Mouse (Mus musculus) heart, embryonic 16.5 days (tissue): ENCODE data around the gene I0C0044D17Rik. TPM values are rescaled to one million over a fixed set of nuclear protein-coding genes. Genes with fewer than 3 reads are reported as not detected.
"Not testable (repeated sequence)": the region's sequence is repeated elsewhere in the genome, so short reads cannot be mapped to it uniquely, and the experiment has no call there.

Experiments used
- ATAC-seq: fragments of 200-750 bp; cut with Nextera tagmentation; replicated peaks from 2 replicates; pipeline ENCODE4 v1.8.0; 2017; ENCODE audit warnings: moderate number of reproducible peaks; ENCODE audit not compliant: insufficient read depth, low FRiP score; ENCODE audit errors: extremely low read depth
- H3K27ac ChIP-seq: fragments of 300-500 bp; sonication (generic); 2 replicates; pipeline ENCODE4 v1.5.1; 2014; ENCODE audit warnings: mild to moderate bottlenecking, low read length, control low read depth, moderate library complexity
- H3K27me3 ChIP-seq: fragments of 300-500 bp; sonication (generic); 2 replicates; pipeline ENCODE4 v1.6.1; 2014; ENCODE audit warnings: low read length, mixed read lengths; ENCODE audit not compliant: control insufficient read depth, insufficient read depth
- H3K36me3 ChIP-seq: fragments of 300-500 bp; sonication (generic); 2 replicates; pipeline ENCODE4 v1.6.1; 2014; ENCODE audit not compliant: control insufficient read depth, insufficient read depth
- H3K4me1 ChIP-seq: fragments of 300-500 bp; sonication (generic); 2 replicates; pipeline ENCODE4 v1.6.1; 2014; ENCODE audit warnings: low read length, mixed read lengths; ENCODE audit not compliant: control insufficient read depth, insufficient read depth
- H3K4me2 ChIP-seq: fragments of 300-500 bp; sonication (generic); 2 replicates; pipeline ENCODE4 v1.6.1; 2014; ENCODE audit warnings: low read depth, mild to moderate bottlenecking, control low read depth, low read length
- H3K4me3 ChIP-seq: fragments of 300-500 bp; sonication (generic); 2 replicates; pipeline ENCODE4 v1.5.1; 2014; ENCODE audit warnings: mild to moderate bottlenecking, control low read depth, low read length
- H3K9ac ChIP-seq: fragments of 300-500 bp; sonication (generic); 2 replicates; pipeline ENCODE4 v1.6.1; 2014; ENCODE audit warnings: low read length, control low read depth
- H3K9me3 ChIP-seq: fragments of 300-500 bp; sonication (generic); replicated peaks from 2 replicates; pipeline ENCODE4 v1.6.1; 2016; ENCODE audit warnings: low read length; ENCODE audit not compliant: control insufficient read depth
- WGBS: fragments of 180-500 bp; shearing (Covaris S2); extraction: QIAGEN DNeasy Blood & Tissue Kit; methylation state at CpG from one replicate; pipeline ENCODE4 v1.1.7; 2014; 5-methylcytosine and 5-hydroxymethylcytosine counted together
- polyA plus RNA-seq: library from polyadenylated mRNA; unstranded; fragments of >200 nt; fragmentation: Nextera tagmentation; extraction: Ambion mirVana; gene quantifications from 2 replicates; pipeline ENCODE4 v1.2.1, GENCODE M21; 2015

Gene I0C0044D17Rik
- polyA plus RNA-seq, 1 experiment from 2014 or later = not detected

DNA sequence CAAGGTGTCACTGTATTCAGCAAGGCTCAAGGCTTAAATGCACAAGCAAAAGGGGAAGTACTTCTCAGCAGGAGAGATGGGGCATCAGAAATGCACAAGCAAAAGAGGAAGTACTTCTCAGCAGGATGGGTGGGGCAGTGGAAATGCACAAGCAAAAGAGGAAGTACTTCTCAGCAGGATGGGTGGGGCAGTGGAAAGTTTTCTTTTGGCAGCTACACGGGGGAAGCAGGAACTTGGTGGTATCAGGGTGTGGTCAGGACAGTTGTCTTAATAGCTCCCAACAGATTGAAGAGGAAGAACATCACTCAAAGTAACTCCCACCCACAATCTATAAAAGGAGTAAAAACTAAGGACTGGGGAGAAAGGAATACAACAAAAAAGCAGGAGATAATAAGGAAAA, 26.8 kb upstream of the I0C0044D17Rik start:
- WGBS = 54% methylated on average over 1 of the region's 1 CpGs
- not testable (repeated sequence) for H3K36me3 ChIP-seq, H3K9me3 ChIP-seq, H3K4me1 ChIP-seq, H3K27me3 ChIP-seq, H3K27ac ChIP-seq, H3K4me3 ChIP-seq, H3K4me2 ChIP-seq, H3K9ac ChIP-seq, ATAC-seq

DNA sequence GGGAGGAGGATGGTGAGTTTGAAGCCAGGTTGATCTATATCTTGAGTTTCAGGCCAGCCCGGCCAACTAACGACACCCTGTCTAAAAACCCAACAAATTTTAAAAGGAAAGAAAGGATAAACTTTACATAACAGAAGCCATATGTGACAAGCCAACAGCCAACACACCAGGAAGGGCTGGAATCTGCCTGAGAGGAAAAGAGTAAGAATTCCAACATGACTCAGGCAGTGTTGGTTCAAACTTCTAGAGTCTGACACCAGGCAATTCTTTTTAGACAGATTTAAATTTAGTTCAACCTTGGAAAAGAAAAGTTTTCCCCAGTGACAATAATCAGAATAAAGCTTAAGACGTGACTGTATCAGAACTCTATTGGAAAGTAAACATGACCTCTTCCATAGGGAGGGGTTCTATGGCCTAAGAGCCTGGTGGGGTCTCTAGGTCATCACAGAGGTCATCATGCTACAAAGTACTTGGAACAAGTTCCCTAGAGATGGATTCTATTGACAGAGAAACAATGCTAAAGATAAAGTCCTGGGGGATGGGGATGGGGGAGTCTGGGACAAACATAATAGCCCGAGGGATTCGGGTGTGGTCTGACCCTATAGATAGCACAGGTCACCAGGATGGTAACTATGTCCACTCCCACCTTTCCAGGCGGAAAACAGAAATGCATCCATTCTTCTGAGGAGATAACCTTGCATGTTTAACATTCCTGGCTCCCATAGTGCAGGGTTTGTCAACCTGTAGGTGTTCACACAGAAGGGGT, 23.7 kb upstream of the I0C0044D17Rik start:
- Histone ChIP-seq H3K27ac (no peak overlapping the region), H3K27me3 (no peaks in the 10 kb centered on the region), H3K9ac (no peak overlapping the region), H3K4me1 (peaks cover 4% of the 10 kb centered on the region; the same call in 1 of the 2 replicates), H3K36me3 (no peaks in the 10 kb centered on the region), H3K4me3 (no peak overlapping the region), H3K9me3 (no peaks in the 10 kb centered on the region), H3K4me2 (no peak overlapping the region)
- no peak for ATAC-seq
- WGBS = 44% methylated on average over 6 of the region's 6 CpGs

GRCm38 (mm10) chr4:98846396-98846795, 22.8 kb upstream of the I0C0044D17Rik start:
- 56% methylated on average over 3 of the region's 3 CpGs for WGBS
- H3K9ac ChIP-seq = no peak overlapping the region
- no peaks in the 10 kb centered on the region for H3K9me3 ChIP-seq
- H3K4me2 ChIP-seq = no peak overlapping the region
- no peaks in the 10 kb centered on the region for H3K36me3 ChIP-seq
- H3K4me3 ChIP-seq = no peak overlapping the region
- no peaks in the 10 kb centered on the region for H3K27me3 ChIP-seq
- H3K4me1 ChIP-seq = peaks cover 4% of the 10 kb centered on the region; the same call in 1 of the 2 replicates
- H3K27ac ChIP-seq = no peak overlapping the region
- ATAC-seq = no peak

- H3K4me3 ChIP-seq = no peak overlapping the region
- H3K9me3 ChIP-seq = no peaks in the 10 kb centered on the region
- WGBS = 69% methylated on average over 8 of the region's 8 CpGs
- no peaks in the 10 kb centered on the region for H3K36me3 ChIP-seq
- H3K4me1 ChIP-seq = peaks cover 4% of the 10 kb centered on the region; the same call in 1 of the 2 replicates
- H3K4me2 ChIP-seq = no peak overlapping the region
- no peak overlapping the region for H3K27ac ChIP-seq
- no peak for ATAC-seq
- no peaks in the 10 kb centered on the region for H3K27me3 ChIP-seq
- no peak overlapping the region for H3K9ac ChIP-seq
Measured at GRCm38 (mm10) chr4:98845687-98846125, 22.1 kb upstream of the I0C0044D17Rik start.

GRCm38 (mm10) chr4:98845201-98845600, 21.6 kb upstream of the I0C0044D17Rik start:
- Histone ChIP-seq H3K4me3 (no peak overlapping the region), H3K27ac (no peak overlapping the region), H3K4me2 (no peak overlapping the region), H3K9me3 (no peaks in the 10 kb centered on the region), H3K9ac (no peak overlapping the region), H3K4me1 (peaks cover 4% of the 10 kb centered on the region; the same call in 1 of the 2 replicates), H3K36me3 (no peaks in the 10 kb centered on the region), H3K27me3 (no peaks in the 10 kb centered on the region)
- no peak for ATAC-seq
- 93% methylated on average over 4 of the region's 4 CpGs for WGBS

- Histone ChIP-seq H3K9ac (no peak overlapping the region), H3K27ac (no peak overlapping the region), H3K4me1 (peaks cover 4% of the 10 kb centered on the region; the same call in 1 of the 2 replicates), H3K27me3 (no peaks in the 10 kb centered on the region), H3K4me3 (no peak overlapping the region), H3K9me3 (no peaks in the 10 kb centered on the region), H3K36me3 (no peaks in the 10 kb centered on the region), H3K4me2 (no peak overlapping the region)
- 74% methylated on average over 7 of the region's 7 CpGs for WGBS
- no peak for ATAC-seq
Measured at GRCm38 (mm10) chr4:98843906-98844597, 20.4 kb upstream of the I0C0044D17Rik start.

DNA sequence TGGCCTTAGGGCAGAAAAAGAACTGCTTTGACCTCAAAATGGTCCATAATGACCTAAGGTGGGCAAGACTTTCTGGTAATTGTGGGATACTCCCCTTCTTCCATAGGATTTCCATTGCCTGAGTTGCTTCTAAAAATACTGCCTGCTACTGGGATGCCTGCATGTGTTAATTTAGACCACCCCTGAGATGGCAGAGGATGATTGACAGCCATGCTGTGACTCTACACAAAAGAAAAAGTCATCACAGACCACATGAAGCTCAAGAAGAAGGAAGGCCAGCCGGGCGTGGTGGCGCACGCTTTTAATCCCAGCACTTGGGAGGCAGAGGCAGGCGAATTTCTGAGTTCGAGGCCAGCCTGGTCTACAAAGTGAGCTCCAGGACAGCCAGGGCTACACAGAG, 17.6 kb upstream of the I0C0044D17Rik start:
- not testable (repeated sequence) for H3K36me3 ChIP-seq, H3K9ac ChIP-seq, H3K4me2 ChIP-seq, H3K27me3 ChIP-seq, ATAC-seq, H3K4me3 ChIP-seq, H3K27ac ChIP-seq, H3K4me1 ChIP-seq, H3K9me3 ChIP-seq
- WGBS = 97% methylated on average over 6 of the region's 6 CpGs

DNA sequence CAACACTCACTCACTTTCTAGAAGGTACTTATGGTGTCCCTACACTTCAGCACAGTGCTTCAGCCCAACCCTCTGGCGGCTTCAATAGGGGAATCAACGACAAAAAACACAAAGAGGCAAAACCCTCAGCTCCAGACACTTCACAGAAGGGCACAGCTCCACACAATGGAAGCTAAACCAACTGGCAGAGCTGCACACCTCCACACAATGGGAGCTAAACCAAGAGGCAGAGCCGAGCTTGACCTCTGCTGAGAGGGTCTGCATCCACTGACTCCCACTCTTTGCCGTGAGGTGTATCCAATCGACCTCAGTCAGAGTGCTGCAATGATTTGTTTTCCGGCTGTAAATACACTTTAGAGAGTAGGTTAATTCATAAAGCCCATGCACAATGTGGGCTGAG, 16.9 kb upstream of the I0C0044D17Rik start:
- Histone ChIP-seq H3K27ac (no peak overlapping the region), H3K4me3 (no peak overlapping the region), H3K27me3 (no peaks in the 10 kb centered on the region), H3K4me1 (no peaks in the 10 kb centered on the region), H3K36me3 (no peaks in the 10 kb centered on the region), H3K9me3 (no peaks in the 10 kb centered on the region), H3K4me2 (no peak overlapping the region), H3K9ac (no peak overlapping the region)
- no peak for ATAC-seq
- 76% methylated on average over 6 of the region's 6 CpGs for WGBS

- no peak overlapping the region for H3K4me3 ChIP-seq
- no peak overlapping the region for H3K9ac ChIP-seq
- no peak overlapping the region for H3K27ac ChIP-seq
- H3K9me3 ChIP-seq = no peaks in the 10 kb centered on the region
- H3K36me3 ChIP-seq = no peaks in the 10 kb centered on the region
- H3K4me2 ChIP-seq = no peak overlapping the region
- ATAC-seq = no peak
- H3K4me1 ChIP-seq = peaks cover 6% of the 10 kb centered on the region
- 90% methylated on average over 4 of the region's 4 CpGs for WGBS
- H3K27me3 ChIP-seq = no peaks in the 10 kb centered on the region
Measured at GRCm38 (mm10) chr4:98838913-98839312, 15.3 kb upstream of the I0C0044D17Rik start.
